Mouse (Mus musculus) thymus, adult 2 months (tissue): Measurements from ENCODE around the gene Cabp2. TPM values are rescaled to one million over a fixed set of nuclear protein-coding genes. Genes with fewer than 3 reads are reported as not detected.
"Not testable (repeated sequence)": the region's sequence is repeated elsewhere in the genome, so short reads cannot be mapped to it uniquely, and the experiment has no call there.

Experiments
- DNase-seq: peaks from one replicate; pipeline ENCODE4 v3.0.0; 2021
- H3K27ac ChIP-seq: fragments of 200-500 bp; 2 replicates; pipeline ENCODE4 v1.5.1; 2012; ENCODE audit warnings: low read length, control low read depth; ENCODE audit not compliant: control insufficient read depth, insufficient read depth
- H3K27me3 ChIP-seq: fragments of 200-500 bp; 2 replicates; pipeline ENCODE4 v1.6.1; 2012; ENCODE audit warnings: mild to moderate bottlenecking, low read length, moderate library complexity, mixed read lengths; ENCODE audit not compliant: control insufficient read depth, insufficient read depth
- H3K36me3 ChIP-seq: fragments of 200-500 bp; 2 replicates; pipeline ENCODE4 v1.6.1; 2012; ENCODE audit warnings: mild to moderate bottlenecking, low read length, moderate library complexity; ENCODE audit not compliant: control insufficient read depth, insufficient read depth
- H3K4me1 ChIP-seq: fragments of 200-500 bp; replicated peaks from 2 replicates; pipeline ENCODE4 v1.6.1; 2012; ENCODE audit warnings: low read length; ENCODE audit not compliant: control insufficient read depth, insufficient read depth
- H3K4me3 ChIP-seq: fragments of 200-500 bp; 2 replicates; pipeline ENCODE4 v1.5.1; 2012; ENCODE audit warnings: mild to moderate bottlenecking, low read length, control low read depth, moderate library complexity; ENCODE audit not compliant: control insufficient read depth, insufficient read depth
- CTCF ChIP-seq: fragments of 200-500 bp; IDR thresholded peaks from 2 replicates; pipeline ENCODE4 v1.5.1; 2012; ENCODE audit warnings: mild to moderate bottlenecking, control low read depth, low read length, moderate library complexity, borderline replicate concordance; ENCODE audit not compliant: control insufficient read depth, poor library complexity, insufficient read depth; ENCODE audit errors: extremely low read depth
- POLR2A ChIP-seq: fragments of 200-500 bp; IDR thresholded peaks from 2 replicates; pipeline ENCODE4 v1.6.1; 2012; ENCODE audit warnings: mild to moderate bottlenecking, low read length, control low read depth, moderate library complexity; ENCODE audit not compliant: control insufficient read depth, poor library complexity, insufficient read depth; ENCODE audit errors: extremely low read depth
- WGBS: fragments of 180-500 bp; shearing (Covaris S2); methylation state at CpG from one replicate; pipeline ENCODE4 v1.1.7; 2018; 5-methylcytosine and 5-hydroxymethylcytosine counted together
- polyA plus RNA-seq: library from polyadenylated mRNA; depleted of rRNA; stranded (reverse); fragments of >200 nt; gene quantifications from 2 replicates; pipeline ENCODE4 v1.2.3, GENCODE M21; 2012

Cabp2 gene
- polyA plus RNA-seq, 1 experiment, result 0.42 TPM

DNA sequence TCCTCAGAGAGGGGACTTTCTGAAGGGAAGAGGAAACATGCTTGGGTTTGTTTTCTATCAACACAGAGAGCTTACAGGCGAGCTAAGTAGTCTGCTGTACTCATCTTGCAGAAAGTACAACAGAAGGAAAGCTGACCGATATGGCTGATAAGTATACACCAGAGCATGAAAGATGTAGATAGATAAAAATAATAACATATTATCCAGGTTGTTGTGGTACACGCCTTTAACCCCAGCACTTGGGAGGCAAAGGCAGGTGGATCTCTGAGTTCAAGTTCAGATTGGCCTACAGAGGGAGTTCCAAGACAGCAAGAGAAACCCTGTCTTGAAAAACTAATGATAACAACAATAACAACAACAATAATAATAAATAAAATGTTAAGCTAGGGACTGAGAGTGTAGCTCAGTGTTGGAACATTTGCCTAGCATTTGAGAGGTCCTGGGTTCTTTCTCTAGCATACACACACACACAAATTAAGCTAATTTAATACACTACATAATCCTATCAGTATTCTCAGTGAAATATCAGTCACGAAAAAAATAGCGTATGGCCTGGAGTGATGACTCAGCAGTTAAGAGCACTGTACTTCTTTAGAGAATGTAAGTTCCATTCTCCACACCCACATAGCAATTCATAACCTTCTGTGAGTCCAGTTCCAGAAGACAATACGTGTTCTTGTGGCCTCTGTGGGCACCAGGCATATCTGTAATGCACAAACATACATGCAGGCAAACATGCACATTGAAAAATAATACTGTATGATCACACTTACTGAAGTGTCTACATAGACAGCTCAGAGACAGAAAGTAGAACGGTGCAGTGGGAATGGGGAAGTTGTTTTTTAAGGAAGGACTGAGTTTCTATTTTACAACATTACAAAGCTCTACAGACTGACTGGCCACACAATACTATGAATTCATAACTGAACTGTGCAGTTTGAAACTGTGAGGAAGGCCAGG lies 41.3 kb downstream of the Cabp2 start:
- Histone ChIP-seq H3K27me3 (no peaks in the 10 kb centered on the region), H3K27ac (no peak overlapping the region), H3K36me3 (no peaks in the 10 kb centered on the region; the same call in 1 of the 2 replicates), H3K4me3 (no peak overlapping the region), H3K4me1 (peaks cover 43% of the 10 kb centered on the region)
- no peak for DNase-seq
- TF ChIP-seq POLR2A (no peak), CTCF (no peak)
- 71% methylated on average over 7 of the region's 7 CpGs for WGBS

GRCm38 (mm10) chr19:4124432-4124831 lies 43.1 kb downstream of the Cabp2 start:
- Histone ChIP-seq H3K4me1 (peaks cover 30% of the 10 kb centered on the region), H3K4me3 (no peak overlapping the region), H3K27me3 (no peaks in the 10 kb centered on the region), H3K36me3 (peaks cover 3% of the 10 kb centered on the region; the same call in 1 of the 2 replicates), H3K27ac (no peak overlapping the region)
- no peak for DNase-seq
- TF ChIP-seq POLR2A (no peak), CTCF (no peak)
- 94% methylated on average over 4 of the region's 4 CpGs for WGBS

DNA sequence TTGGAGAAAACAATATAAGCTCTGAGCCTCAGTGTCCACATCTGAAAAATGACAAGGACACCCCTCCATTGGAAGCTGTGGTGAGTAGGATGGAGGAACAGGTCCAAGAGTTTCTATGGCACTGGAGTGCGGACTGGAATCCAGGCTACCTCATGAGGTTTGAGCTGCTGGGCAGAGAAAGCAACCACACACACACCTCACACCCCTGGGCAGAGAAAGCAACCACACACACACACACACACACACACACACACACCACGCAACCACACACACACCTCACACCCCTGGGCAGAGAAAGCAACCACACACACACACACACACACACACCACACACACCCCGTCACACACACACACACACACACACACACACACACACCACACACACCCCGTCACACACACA lies 43.9 kb downstream of the Cabp2 start:
- 18% methylated on average over 4 of the region's 4 CpGs for WGBS

GRCm38 (mm10) chr19:4125741-4126696 lies 44.6 kb downstream of the Cabp2 start, which contains the start of gene Aip:
TSS of gene Aip (minus strand) at chr19:4125858.
- Histone ChIP-seq H3K36me3 (peaks cover 3% of the 10 kb centered on the region; the same call in 1 of the 2 replicates), H3K27me3 (no peaks in the 10 kb centered on the region), H3K27ac (peak within 1 kb of the TSS; percentile 41; the same call in 1 of the 2 replicates), H3K4me3 (peak within 1 kb of the TSS; percentile 73), H3K4me1 (peaks cover 20% of the 10 kb centered on the region)
- WGBS, result under 1% methylated on average over 64 of the region's 64 CpGs
- DNase-seq, result peak; percentile 99
- TF ChIP-seq CTCF, result peak; percentile 84
- TF ChIP-seq POLR2A, result peak; percentile 74

More for the DNA sequence above, 43.9 kb downstream of the Cabp2 start:
- H3K27me3 ChIP-seq, DNase-seq, H3K4me3 ChIP-seq, H3K36me3 ChIP-seq, H3K27ac ChIP-seq: not testable (repeated sequence)
- peaks cover 26% of the 10 kb centered on the region for H3K4me1 ChIP-seq

DNA sequence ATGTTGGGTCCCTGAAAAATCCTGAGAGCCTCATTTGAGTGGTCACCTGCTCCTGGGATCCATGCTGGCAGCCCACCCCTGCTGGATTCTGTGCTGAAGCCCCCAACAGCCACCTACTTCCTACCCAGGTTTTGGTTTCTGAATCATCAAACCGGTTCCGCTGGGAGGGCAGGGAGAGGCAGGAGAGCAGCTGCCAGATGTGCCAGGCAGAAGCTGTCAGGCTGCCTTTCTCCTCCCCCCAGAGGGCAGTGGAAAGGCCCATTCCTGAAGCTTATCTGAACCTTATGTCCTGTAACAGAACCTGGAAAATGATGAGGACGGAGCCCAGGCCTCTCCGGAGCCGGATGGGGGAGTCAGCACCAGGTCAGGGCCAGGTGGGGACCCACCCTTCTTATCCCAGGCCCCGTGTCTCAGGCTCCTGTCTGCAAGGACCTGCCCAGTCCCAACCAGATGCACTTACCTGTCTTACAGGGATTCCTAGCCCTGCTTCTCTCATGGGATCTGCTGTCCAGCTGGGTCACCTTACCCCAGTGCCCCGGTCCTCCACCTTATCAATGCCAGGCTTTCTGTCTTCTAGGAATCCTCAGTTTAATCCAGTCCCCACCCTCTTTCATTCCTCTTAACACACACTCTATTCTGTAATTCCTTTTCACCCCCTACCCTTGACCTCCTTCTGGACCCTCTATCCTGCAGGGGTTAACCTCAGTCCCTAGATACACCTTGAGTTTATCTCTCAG lies 45.5 kb downstream of the Cabp2 start:
- WGBS, result 61% methylated on average over 7 of the region's 7 CpGs
- peaks cover 18% of the 10 kb centered on the region for H3K4me1 ChIP-seq

More for the DNA sequence above, 45.5 kb downstream of the Cabp2 start:
- Histone ChIP-seq H3K36me3 (peaks cover 3% of the 10 kb centered on the region; the same call in 1 of the 2 replicates), H3K27me3 (no peaks in the 10 kb centered on the region), H3K27ac (peak overlapping the region; percentile 41; the same call in 1 of the 2 replicates), H3K4me3 (peak overlapping the region; percentile 73)
- DNase-seq, result peak; percentile 35
- TF ChIP-seq CTCF (no peak), POLR2A (no peak)
